Mouse (Mus musculus): ENCODE results near the gene Map4k4.

Gene Map4k4

DNA sequence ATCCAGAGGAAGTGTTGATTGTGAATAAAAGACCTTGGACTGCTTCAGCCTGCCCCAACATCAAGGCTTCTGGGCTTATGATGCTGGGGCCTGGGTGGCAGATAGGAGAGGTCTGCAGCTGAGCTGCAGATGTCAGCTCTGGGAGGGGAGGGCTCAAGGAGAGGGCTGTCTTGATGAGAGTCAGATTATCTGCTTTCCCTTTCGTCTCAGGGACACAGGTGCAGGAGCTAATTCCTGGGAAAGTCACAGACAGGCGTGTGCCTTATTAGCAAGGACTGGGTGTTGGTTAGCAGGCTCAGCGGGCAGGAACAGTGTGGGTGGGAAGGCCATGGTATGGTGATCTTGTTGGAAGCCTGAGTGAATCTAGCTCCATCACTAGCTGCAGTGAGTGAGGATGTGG, 63.1 kb downstream of the Map4k4 start:
- no peak for DNase-seq (ENCODE audit: low spot score)

GRCm38 (mm10) chr1:39964427-39964826, 63.7 kb downstream of the Map4k4 start:
- no peak for DNase-seq (ENCODE audit: low spot score)

DNA sequence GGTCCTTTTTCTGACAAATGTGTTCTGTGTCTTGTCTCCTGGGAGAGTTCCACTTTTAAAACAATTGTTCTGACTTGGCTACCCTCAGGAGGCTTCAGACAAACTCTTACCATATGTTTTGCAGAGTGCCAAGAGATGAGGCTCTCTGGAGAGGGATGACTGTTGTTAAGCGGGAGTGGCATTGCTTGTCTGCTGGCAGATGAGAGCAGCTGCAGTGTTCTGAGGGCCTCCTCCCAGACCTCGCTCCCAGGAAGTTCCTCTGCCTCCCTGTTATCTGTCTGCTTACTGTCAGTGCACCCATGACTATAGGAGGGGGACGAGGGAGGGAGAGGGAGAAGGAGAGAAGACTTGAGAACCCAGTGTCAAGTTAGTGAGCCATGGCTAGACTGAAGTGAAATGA, 64.7 kb downstream of the Map4k4 start:
- no peak for DNase-seq (ENCODE audit: low spot score)

- DNase-seq (ENCODE audit: low spot score), result no peak
These were observed 68.3 kb downstream of the Map4k4 start for GRCm38 (mm10) chr1:39968999-39969398.

- no peak for DNase-seq (ENCODE audit: low spot score)
These were observed 69.2 kb downstream of the Map4k4 start for GRCm38 (mm10) chr1:39969771-39970406.

DNA sequence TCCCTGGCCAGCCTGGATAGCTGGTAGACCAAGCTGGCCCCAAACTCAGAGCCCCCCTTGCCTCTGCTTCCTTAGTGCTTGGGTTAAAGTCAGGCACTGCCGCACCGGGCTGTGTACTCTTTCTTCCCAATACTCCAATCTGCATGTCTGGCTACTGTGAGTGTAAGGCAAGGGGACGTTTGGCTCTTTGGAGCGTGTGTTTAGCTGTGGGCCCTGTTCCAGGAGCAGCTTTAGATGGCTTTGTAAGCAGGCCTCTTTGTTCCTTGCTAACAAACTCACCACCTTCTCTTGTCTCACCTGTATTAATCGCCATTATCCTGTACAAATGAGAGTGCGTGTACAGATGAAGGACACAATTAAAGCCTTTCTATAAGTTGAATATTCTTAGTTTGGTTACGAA, 71.7 kb downstream of the Map4k4 start:
- DNase-seq (ENCODE audit: low spot score), result no peak

- no peak for DNase-seq (ENCODE audit: low spot score)
These were observed 73.2 kb downstream of the Map4k4 start for GRCm38 (mm10) chr1:39973911-39974310.

DNA sequence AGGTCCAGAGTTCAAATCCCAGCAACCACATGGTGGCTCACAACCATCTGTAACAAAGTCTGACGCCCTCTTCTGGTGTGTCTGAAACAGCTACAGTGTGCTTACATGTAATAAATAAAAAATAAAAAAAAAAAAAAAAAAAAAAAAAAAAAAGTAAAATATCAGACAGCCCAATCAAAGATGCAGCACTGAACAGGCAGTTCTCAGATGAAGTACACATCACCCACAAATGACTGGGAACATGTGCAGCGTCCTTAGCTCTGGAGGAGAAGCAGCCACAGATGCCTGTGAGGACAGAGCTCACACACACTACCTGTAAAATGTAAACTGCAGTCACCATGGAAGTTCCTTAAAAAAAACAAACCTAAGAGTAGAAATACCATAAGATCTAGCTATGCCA, 74.3 kb downstream of the Map4k4 start:
- no peak for DNase-seq (ENCODE audit: low spot score)

GRCm38 (mm10) chr1:39976107-39976506, 75.4 kb downstream of the Map4k4 start:
- no peak for DNase-seq (ENCODE audit: low spot score)

- no peak for DNase-seq (ENCODE audit: low spot score)
These were observed 76.4 kb downstream of the Map4k4 start for GRCm38 (mm10) chr1:39976847-39977744.

DNA sequence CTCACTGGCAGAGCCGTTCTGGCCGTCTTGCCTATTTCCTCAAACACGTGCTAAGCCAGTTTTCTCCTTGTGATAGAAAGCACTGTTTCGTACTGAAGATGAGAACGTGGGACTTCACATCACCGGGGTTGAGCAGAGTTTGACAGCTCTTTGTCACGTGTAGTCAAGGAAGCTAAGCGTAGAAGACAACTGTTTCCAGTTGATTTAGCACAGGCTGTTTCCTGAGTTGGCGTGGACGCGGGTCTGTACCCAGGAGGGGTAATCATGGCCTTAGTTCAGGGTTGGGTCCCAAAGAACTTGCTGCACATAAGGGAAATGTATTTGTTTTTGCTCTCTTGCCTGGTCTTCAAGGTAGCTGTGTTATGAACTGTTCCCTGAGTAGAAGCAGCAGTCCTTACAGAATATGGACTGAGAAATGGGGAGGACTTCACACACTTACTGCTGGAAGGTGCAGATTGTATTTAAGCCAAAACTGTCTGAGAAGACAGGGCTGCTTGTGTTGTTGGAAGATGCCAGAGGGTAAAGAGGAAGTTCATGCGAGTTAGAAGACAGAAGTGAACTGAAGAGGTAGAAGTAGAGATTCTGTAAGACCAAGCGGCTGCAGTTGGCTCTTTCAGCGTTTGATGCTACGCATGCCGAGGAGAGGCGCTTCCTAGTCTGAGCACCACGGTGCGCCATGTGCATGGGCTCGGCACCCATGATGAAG, 78.2 kb downstream of the Map4k4 start:
- no peak for DNase-seq (ENCODE audit: low spot score)

GRCm38 (mm10) chr1:39980314-39981290, 79.9 kb downstream of the Map4k4 start:
- no peak for DNase-seq (ENCODE audit: low spot score)

GRCm38 (mm10) chr1:39981970-39982369, 81.3 kb downstream of the Map4k4 start:
- no peak for DNase-seq (ENCODE audit: low spot score)

DNA sequence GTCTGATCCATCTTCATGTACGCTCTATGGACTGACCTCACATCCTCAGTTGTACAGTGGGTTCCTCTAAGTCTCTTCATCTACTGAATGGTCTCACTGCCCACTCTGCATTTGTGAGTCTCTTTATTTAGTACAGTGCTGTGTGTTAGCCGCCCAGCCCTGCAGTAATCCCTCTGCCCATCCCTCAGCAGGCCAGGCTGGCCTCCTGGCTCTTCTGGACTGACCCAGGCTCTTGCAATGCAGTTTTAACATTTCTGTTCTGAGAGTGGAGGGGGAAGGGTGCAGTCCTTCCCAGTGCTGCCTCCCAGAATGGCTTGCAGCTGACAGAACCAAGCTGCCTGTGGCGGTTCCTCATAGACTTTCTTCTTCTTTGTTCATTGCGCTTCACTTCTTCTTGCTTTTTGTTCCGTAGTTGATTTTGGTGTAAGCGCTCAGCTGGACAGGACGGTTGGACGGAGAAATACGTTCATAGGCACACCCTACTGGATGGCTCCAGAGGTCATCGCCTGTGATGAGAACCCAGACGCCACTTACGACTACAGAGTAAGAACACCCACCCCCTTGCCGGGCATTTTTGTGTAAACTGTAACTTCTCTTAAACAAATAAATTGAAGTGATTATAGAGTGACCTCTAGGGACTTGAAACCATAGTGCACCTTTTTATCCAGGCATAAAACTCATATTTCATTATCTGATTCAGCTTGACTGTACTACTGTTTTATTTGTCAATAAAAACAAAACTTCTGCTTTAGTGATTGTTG, 82.2 kb downstream of the Map4k4 start:
- no peak for DNase-seq (ENCODE audit: low spot score)

- DNase-seq (ENCODE audit: low spot score), result no peak
These were observed 83.6 kb downstream of the Map4k4 start for GRCm38 (mm10) chr1:39984331-39984730.

- DNase-seq (ENCODE audit: low spot score), result no peak
These were observed 86.1 kb downstream of the Map4k4 start for GRCm38 (mm10) chr1:39986820-39987219.

DNA sequence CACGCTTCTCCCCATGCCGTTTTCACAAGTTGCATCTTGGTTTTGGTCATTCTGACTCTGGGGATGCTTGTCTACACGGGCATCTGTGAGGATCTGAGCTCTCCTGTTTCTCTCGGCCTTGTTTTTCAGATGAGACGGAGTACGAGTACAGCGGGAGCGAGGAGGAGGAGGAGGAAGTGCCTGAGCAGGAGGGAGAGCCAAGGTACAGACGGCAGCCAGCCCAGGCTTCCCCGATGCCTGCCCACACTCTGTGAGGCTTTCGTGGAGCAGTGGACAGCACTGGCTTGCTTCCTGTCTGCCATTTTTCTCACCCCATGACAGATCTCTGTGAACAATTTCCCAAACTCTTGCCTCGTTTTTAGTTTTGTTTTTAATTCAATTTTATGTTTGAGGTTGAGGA, 88.1 kb downstream of the Map4k4 start:
- DNase-seq (ENCODE audit: low spot score), result no peak

DNA sequence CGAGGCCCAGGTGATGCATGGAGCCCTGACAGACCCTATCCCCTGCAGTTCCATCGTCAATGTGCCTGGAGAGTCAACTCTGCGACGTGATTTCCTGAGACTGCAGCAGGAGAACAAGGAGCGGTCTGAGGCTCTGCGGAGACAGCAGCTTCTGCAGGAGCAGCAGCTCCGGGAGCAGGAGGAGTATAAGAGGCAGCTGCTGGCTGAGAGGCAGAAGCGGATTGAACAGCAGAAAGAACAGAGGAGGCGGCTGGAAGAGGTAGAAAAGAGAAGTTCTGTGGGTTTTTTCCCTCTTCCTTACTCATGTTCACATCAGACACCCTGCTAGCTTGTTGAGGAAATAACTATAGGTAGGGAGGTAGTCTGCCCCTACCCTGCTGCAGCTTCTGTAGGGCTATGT, 89.3 kb downstream of the Map4k4 start:
- no peak for DNase-seq (ENCODE audit: low spot score)

DNA sequence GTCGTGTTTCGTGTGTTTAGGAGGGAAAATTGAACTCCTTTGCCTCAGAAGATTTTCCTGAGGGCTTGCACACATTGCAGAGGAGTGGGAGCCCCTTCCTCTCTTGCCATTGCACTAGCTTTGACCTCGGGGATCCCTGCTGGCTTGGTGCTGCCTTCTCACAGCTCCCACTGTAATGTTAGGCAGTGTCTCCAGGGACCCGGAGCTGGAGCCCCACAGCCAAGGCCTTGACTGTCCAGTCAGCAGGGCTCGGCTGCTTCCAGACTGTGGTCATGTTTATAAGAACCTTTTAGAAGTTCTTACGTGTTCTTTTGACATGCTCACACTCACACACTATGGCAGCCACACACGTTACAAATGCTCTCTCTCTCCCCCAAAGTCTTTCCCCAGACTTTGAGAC, 93.2 kb downstream of the Map4k4 start:
- no peak for DNase-seq (ENCODE audit: low spot score)

GRCm38 (mm10) chr1:39995593-39995992, 94.9 kb downstream of the Map4k4 start:
- DNase-seq (ENCODE audit: low spot score), result no peak

DNA sequence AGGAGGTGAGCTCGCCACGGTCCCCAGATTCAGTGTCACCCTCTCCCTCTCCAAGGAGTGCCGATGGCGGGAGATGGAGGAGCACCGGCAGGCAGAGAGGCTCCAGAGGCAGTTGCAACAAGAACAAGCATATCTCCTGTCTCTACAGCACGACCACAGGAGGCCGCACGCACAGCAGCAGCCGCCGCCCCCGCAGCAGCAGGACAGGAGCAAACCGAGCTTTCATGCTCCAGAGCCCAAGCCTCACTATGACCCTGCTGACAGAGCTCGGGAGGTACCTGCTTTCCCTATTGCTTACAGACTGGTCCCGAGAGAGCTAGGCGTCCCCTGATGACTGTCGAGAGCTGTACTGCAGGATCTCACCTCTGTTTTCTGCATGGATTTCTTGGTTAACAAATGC, 99.8 kb downstream of the Map4k4 start:
- no peak for DNase-seq (ENCODE audit: low spot score)
